Mouse (Mus musculus) cortical plate, adult 2 months (tissue): ENCODE data around the gene Dysf. TPM values are rescaled to one million over a fixed set of nuclear protein-coding genes. Genes with fewer than 3 reads are reported as not detected.

Source experiments
- H3K27ac ChIP-seq: fragments of 200-500 bp; 2 replicates; pipeline ENCODE4 v1.5.1; 2012; ENCODE audit warnings: low read length, control low read depth, inconsistent platforms; ENCODE audit not compliant: insufficient read depth
- H3K4me1 ChIP-seq: fragments of 200-500 bp; 2 replicates; pipeline ENCODE4 v1.6.1; 2011; ENCODE audit warnings: low read length; ENCODE audit not compliant: control insufficient read depth, insufficient read depth
- H3K4me3 ChIP-seq: fragments of 200-500 bp; 2 replicates; pipeline ENCODE4 v1.5.1; 2011; ENCODE audit warnings: mild to moderate bottlenecking, low read length, control low read depth; ENCODE audit not compliant: insufficient read depth
- CTCF ChIP-seq: fragments of 200-500 bp; IDR thresholded peaks from 2 replicates; pipeline ENCODE4 v1.5.1; 2011; ENCODE audit warnings: mild to moderate bottlenecking, control low read depth, low read length; ENCODE audit not compliant: insufficient read depth; ENCODE audit errors: extremely low read depth
- POLR2A ChIP-seq: fragments of 200-500 bp; IDR thresholded peaks from 2 replicates; pipeline ENCODE4 v1.6.1; 2011; ENCODE audit warnings: mild to moderate bottlenecking, low read length, control low read depth; ENCODE audit not compliant: insufficient read depth; ENCODE audit errors: extremely low read depth
- polyA plus RNA-seq: library from polyadenylated mRNA; depleted of rRNA; stranded (reverse); fragments of >200 nt; gene quantifications from 2 replicates; pipeline ENCODE4 v1.2.3, GENCODE M21; 2012

The Dysf gene
- polyA plus RNA-seq, 1 experiment: 3.7 TPM

DNA sequence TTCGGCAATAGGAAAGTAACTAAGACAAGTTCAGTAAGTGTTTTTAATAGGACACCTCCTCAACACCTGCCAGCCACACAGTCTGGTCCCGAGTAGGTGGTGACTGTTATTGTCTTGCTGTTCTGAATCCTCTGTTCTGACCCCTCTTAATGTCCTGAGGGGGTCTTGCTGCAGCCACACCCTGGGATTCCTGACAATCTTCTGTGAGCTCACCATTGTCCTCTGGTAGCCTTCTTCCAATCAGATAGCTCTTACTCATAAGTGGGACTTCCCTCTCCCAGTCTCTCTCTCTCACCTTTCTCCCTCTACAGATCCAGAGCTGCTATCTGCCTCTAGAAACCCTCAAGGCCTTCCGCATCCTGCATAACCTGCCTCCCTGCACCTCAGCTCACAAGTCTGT lies 36.3 kb downstream of the Dysf start:
- Histone ChIP-seq H3K4me1 (no peaks in the 10 kb centered on the region), H3K27ac (no peak overlapping the region), H3K4me3 (no peak overlapping the region)
- TF ChIP-seq CTCF (no peak), POLR2A (no peak)

DNA sequence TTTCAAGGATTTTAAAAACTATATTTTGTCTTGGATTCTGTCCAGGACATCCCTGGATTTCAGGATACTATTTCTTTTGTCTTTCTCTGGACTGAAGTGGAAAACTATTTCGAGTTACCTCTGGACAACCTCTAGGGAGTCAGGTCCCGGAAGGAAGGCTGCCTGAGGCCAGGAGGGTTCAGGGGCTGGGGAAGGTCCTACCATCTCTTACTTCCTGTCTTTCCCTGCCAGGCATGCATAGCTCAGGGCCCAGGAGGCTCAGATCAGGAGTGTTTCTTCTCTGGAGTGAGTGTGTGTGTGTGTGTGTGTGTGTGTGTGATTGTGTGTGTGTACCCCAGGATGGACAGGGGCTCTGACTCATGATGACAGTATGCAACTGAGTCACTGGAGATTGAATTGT lies 40.5 kb downstream of the Dysf start:
- H3K4me3 ChIP-seq: no peak overlapping the region
- no peaks in the 10 kb centered on the region for H3K4me1 ChIP-seq
- TF ChIP-seq POLR2A (no peak), CTCF (no peak)
- no peak overlapping the region for H3K27ac ChIP-seq

DNA sequence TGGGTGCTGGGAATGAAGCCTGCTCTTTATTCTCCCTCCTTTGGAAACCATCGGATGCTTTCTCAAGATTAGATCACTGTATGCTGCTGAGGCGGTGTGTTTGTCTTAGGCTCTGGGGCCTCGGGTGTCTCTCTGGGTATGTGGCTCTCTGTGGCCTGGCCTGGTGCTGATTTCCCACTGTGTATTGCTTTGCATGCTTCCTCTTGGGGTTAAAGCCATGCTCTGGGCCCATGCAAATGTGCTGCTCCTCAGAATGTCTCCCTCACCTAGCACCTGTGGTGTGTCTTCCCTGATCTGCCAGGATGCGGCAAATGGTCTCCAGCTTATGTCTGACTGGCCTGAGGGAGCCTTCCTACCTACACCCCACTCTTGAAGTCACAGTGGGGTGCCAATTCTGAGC lies 41.8 kb downstream of the Dysf start:
- TF ChIP-seq CTCF (no peak), POLR2A (no peak)
- H3K27ac ChIP-seq: no peak overlapping the region

DNA sequence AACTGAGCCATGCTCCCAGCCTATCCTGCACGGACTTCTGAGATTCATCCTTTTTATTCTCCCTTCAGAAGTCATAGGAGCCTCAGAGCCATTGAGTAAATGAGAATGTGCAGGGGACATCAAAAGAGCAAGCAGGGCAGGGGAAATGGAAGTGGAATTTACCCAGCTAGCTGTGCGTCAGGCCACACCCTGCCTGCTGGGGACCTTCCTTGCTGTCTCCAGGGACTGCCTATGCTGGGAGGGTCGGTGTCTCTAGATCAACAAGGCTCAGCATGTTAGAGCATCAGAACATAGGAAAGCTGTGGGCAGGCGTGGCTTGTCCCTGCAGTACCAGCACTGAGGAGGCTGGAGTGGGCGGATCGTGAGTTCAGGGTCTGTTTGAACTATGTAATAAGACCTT lies 42.6 kb downstream of the Dysf start:
- TF ChIP-seq CTCF (no peak), POLR2A (no peak)

More for the DNA sequence above, 41.8 kb downstream of the Dysf start:
- Histone ChIP-seq H3K4me1 (no peaks in the 10 kb centered on the region), H3K4me3 (no peak overlapping the region)

DNA sequence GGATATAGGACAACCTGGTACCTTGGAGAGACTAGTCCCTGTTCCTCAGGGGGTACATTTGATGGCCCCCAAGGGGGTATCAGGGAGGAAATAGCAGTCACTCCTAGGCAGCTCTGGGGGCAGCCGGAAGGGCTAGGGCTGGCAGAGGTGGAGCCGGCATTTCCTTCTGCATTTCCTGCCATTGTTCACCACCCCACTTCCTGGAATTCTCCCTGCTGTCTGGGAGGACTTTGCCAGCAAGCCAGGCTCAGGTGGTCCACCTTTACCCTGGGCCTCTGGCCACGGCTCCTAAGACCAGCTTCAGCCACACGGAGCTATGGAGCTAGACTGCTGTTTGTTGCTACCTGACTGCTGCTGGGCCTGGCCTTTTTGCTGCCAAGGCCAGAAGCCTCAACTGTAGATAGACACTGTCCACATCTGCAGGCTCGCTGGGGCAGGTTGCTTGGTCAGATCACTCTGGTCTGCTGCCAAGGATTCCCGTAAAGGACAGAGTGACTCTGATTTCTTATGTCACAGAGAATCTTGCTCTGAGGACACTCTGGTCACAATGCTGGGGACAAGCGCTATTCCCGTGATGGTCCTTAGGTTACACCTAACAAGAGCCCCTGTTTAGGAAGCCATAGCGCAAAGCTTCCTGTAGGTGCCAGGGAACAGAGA lies 45.6 kb downstream of the Dysf start:
- no peaks in the 10 kb centered on the region; the same call in 1 of the 2 replicates for H3K4me1 ChIP-seq
- no peak overlapping the region for H3K27ac ChIP-seq
- no peak overlapping the region for H3K4me3 ChIP-seq
- TF ChIP-seq POLR2A (no peak), CTCF (no peak)

More for the DNA sequence above, 42.6 kb downstream of the Dysf start:
- Histone ChIP-seq H3K4me1 (no peaks in the 10 kb centered on the region), H3K27ac (no peak overlapping the region), H3K4me3 (no peak overlapping the region)

DNA sequence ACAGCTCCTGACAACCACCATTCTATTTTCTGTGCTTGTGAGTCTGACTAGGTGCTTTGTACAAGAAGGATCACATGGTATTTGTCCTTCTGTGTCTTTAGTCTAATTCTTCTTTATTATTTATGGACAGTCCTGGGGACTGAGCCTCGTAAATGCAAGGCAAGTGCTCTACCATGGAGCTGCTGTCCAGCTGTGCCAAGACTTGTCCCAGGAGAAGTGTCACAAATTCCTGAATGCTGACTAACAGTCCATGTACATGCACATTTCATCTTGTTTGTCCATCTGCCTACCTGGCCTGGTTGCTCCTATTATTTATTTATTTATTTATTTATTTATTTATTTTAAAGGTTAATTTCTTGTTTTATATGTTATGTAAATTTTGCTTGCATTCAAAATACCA lies 47.2 kb downstream of the Dysf start:
- Histone ChIP-seq H3K27ac (no peak overlapping the region), H3K4me3 (no peak overlapping the region), H3K4me1 (no peaks in the 10 kb centered on the region; the same call in 1 of the 2 replicates)
- TF ChIP-seq CTCF (no peak), POLR2A (no peak)

DNA sequence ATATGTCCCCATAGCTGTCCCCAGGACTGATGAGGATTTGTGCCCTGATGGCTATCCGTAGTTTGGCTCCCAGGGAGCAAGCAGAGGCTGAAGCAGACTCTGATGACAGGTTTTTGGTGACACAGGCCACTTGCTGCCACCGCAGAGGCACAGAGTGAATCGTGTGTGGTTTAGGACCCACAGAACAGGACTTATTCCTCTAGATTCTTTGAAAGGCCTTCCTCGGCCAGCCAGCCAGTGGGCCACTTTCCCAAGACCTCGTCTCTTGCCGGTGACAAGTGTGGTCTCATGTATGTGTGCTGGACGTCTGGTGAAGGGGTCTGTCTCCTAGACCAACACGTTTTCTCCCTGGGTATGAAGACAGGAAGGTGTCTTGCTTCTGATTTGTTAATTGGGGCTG lies 48.8 kb downstream of the Dysf start:
- Histone ChIP-seq H3K27ac (no peak overlapping the region), H3K4me1 (no peaks in the 10 kb centered on the region; the same call in 1 of the 2 replicates), H3K4me3 (no peak overlapping the region)
- no peak for TF ChIP-seq POLR2A
- TF ChIP-seq CTCF: no peak

DNA sequence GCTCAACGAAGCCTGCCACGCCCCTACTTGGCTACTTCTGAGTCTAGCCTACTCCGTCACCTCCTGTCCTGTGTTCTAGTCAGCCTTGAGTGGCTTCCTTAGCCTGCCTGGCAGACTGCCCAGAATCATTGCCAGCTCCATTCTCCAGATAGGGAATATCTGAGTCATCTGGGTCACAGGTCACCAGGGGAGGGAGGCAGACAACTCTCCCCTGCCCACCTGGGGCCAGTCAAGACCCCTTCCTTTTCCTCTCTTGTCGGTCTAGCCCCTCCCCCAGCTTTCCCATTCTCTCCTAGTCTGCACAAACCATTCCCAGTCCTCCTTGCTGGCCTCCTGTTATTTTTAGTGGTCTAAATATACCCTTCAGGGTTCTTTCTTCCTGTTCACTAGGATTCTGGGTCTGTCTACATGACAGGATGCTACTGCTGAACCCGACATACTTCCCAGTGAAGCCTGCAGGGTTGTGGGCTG lies 50.3 kb downstream of the Dysf start:
- TF ChIP-seq CTCF (no peak), POLR2A (no peak)
- no peaks in the 10 kb centered on the region; the same call in 1 of the 2 replicates for H3K4me1 ChIP-seq
- H3K27ac ChIP-seq: no peak overlapping the region

DNA sequence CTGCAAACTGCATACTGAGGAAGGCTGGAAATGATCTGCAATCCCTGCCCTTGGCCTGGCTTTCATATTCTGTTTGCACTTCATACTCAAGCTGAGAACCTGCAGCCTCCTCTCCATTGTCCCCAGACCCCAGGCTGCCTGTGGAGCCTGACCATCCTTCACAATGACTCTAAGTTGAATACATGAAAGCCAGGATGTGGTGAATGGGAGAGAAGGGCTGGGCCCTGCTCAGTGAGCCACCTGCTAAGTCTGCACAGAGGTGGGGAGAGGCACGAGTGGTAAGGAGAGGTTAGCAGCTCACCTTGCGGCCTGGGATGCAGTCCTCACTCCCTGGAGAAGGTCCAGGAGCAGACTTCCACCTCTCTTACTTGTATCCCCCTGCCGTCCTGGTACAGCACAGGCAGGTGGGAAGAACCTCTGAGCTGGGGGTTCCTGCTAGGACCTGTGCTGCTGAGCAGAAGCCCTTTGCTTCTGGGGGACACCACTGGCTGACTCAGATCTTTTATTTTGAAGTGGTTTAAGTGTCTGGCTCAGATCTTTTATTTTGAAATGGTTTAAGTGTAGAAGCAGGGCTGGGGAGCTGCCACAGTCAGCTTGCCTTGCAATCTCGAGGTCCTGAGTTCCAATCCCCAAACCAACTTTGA lies 51.5 kb downstream of the Dysf start:
- TF ChIP-seq POLR2A (no peak), CTCF (no peak)

More for the DNA sequence above, 50.3 kb downstream of the Dysf start:
- no peak overlapping the region for H3K4me3 ChIP-seq

DNA sequence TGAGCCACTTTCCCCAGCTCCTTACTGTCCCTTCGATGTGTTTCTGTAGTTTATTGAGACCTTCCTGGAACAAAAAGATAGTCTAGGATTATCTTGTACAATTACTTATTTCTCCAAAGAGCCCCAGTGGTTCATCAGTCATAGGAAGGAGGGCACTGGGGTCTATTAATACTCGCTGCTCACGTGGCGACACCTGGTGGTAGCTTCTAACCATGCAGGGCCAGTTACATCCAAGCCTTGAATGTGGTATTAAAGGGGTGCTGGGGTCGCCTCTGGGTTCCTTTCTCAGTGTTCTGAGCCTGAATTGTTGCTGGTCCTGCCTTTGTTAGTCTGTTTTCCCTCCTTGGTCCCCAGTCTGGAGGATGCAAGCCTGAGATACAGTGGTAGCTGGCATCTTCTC lies 52.9 kb downstream of the Dysf start:
- Histone ChIP-seq H3K4me3 (no peak overlapping the region), H3K4me1 (no peaks in the 10 kb centered on the region; the same call in 1 of the 2 replicates), H3K27ac (no peak overlapping the region)
- peak; percentile 87 for TF ChIP-seq CTCF
- TF ChIP-seq POLR2A: no peak

More for the DNA sequence above, 51.5 kb downstream of the Dysf start:
- Histone ChIP-seq H3K4me1 (no peaks in the 10 kb centered on the region; the same call in 1 of the 2 replicates), H3K4me3 (no peak overlapping the region), H3K27ac (no peak overlapping the region)
